Mouse (Mus musculus) embryonic facial prominence, embryonic 12.5 days (tissue): Measurements from ENCODE around the gene Gabbr2. TPM values are rescaled to one million over a fixed set of nuclear protein-coding genes. Genes with fewer than 3 reads are reported as not detected.

Source experiments
- ATAC-seq: fragments of 200-750 bp; cut with Nextera tagmentation; 2 replicates; pipeline ENCODE4 v1.8.0; 2017; ENCODE audit not compliant: insufficient number of reproducible peaks, insufficient read depth, low FRiP score, low TSS enrichment
- H3K27ac ChIP-seq: fragments of 300-500 bp; sonication (generic); 2 replicates; pipeline ENCODE4 v1.5.1; 2016; ENCODE audit warnings: mild to moderate bottlenecking
- H3K27me3 ChIP-seq: fragments of 300-500 bp; sonication (generic); 2 replicates; pipeline ENCODE4 v1.6.1; 2016; ENCODE audit warnings: mild to moderate bottlenecking, moderate library complexity
- H3K36me3 ChIP-seq: fragments of 300-500 bp; sonication (generic); 2 replicates; pipeline ENCODE4 v1.6.1; 2016; ENCODE audit warnings: mild to moderate bottlenecking
- H3K4me1 ChIP-seq: fragments of 300-500 bp; sonication (generic); 2 replicates; pipeline ENCODE4 v1.6.1; 2016
- H3K4me2 ChIP-seq: fragments of 300-500 bp; sonication (generic); replicated peaks from 2 replicates; pipeline ENCODE4 v1.6.1; 2016; ENCODE audit warnings: mild to moderate bottlenecking, moderate library complexity
- H3K4me3 ChIP-seq: fragments of 300-500 bp; sonication (generic); 2 replicates; pipeline ENCODE4 v1.5.1; 2016; ENCODE audit warnings: mild to moderate bottlenecking
- H3K9ac ChIP-seq: fragments of 300-500 bp; sonication (generic); 2 replicates; pipeline ENCODE4 v1.6.1; 2016; ENCODE audit warnings: mild to moderate bottlenecking, moderate library complexity
- H3K9me3 ChIP-seq: fragments of 300-500 bp; sonication (generic); 2 replicates; pipeline ENCODE4 v1.6.1; 2016; ENCODE audit warnings: mild to moderate bottlenecking, moderate library complexity
- WGBS: fragments of 180-500 bp; shearing (Covaris S2); methylation state at CpG from one replicate; pipeline ENCODE4 v1.1.7; 2016; 5-methylcytosine and 5-hydroxymethylcytosine counted together
- polyA plus RNA-seq: library from polyadenylated mRNA; unstranded; fragments of >200 nt; fragmentation: Nextera tagmentation; extraction: Ambion mirVana; gene quantifications from 2 replicates; pipeline ENCODE4 v1.2.1, GENCODE M21; 2016

Gabbr2 gene
- polyA plus RNA-seq, 1 experiment from 2014 or later: 0.35 TPM

- no peak overlapping the region for H3K9ac ChIP-seq
- H3K27ac ChIP-seq: no peak overlapping the region
- no peak for ATAC-seq
- H3K36me3 ChIP-seq: no peaks in the 10 kb centered on the region
- H3K27me3 ChIP-seq: peaks cover 34% of the 10 kb centered on the region
- no peak overlapping the region for H3K4me2 ChIP-seq
- no peaks in the 10 kb centered on the region for H3K9me3 ChIP-seq
- no peaks in the 10 kb centered on the region for H3K4me1 ChIP-seq
- WGBS: 75% methylated on average over 6 of the region's 6 CpGs
- H3K4me3 ChIP-seq: no peak overlapping the region
These were observed 374.3 kb downstream of the Gabbr2 start for GRCm38 (mm10) chr4:46617408-46617807.

DNA sequence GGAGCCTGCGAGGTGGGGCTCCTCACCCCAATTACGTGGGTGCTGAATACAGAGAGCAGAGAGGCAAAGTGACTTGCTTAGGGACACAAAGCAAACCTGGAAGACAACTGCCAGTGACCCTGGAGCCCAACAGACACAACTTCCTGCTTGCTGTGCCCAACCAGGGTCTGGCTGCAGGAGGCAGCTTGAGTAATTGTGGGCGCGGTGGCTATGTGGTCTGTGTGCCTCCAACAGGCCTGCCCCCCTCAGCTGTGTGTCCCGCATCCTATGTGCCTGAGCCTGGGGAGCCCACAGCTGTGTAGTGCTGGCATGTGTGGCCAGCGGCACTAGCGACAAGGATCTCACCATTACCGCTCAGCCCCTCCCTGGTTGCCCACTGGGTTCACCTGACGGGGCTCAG is 377.0 kb downstream of the Gabbr2 start:
- no peak for ATAC-seq
- H3K9ac ChIP-seq: no peak overlapping the region
- no peak overlapping the region for H3K27ac ChIP-seq
- H3K36me3 ChIP-seq: no peaks in the 10 kb centered on the region
- no peaks in the 10 kb centered on the region for H3K4me1 ChIP-seq
- no peak overlapping the region for H3K4me3 ChIP-seq
- no peak overlapping the region for H3K4me2 ChIP-seq
- 71% methylated on average over 9 of the region's 9 CpGs for WGBS
- 0 out of 2 replicates have a peak, but pooled peaks cover 16% of the 10 kb centered on the region for H3K27me3 ChIP-seq
- no peaks in the 10 kb centered on the region for H3K9me3 ChIP-seq

DNA sequence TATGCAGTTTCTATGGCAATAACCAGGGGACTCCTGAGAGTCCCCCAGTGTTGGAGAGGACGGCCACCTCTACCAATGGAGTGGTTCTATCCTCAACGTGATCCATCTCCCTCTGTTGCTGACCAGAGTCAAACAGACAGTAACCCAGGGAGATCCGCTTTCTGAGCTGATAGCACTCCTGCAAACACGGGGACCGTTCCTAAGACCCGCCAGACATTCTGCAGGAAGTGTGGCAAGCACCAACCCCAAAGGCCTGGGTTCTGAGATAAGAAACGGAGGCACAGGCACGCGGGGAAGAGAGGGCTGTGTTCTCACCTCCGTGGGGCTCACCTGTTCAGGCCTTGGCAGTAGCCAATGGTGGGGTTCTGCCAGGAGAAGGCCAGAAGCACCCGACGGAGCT is 378.1 kb downstream of the Gabbr2 start:
- H3K4me2 ChIP-seq: no peak overlapping the region
- 0 out of 2 replicates have a peak, but pooled peaks cover 16% of the 10 kb centered on the region for H3K27me3 ChIP-seq
- no peaks in the 10 kb centered on the region for H3K4me1 ChIP-seq
- 72% methylated on average over 12 of the region's 12 CpGs for WGBS
- no peak for ATAC-seq
- no peaks in the 10 kb centered on the region for H3K9me3 ChIP-seq
- no peaks in the 10 kb centered on the region for H3K36me3 ChIP-seq
- H3K4me3 ChIP-seq: no peak overlapping the region
- no peak overlapping the region for H3K27ac ChIP-seq
- H3K9ac ChIP-seq: no peak overlapping the region

Other genes with a start within 250 kb of the Gabbr2 start
- gene Anks6, start 65.6 kb upstream of the Gabbr2 start, polyA plus RNA-seq: 8.4 and 9.5 TPM in 2 replicates
- 3.6 and 4.9 TPM in 2 replicates for gene Galnt12, start 100.0 kb upstream of the Gabbr2 start, polyA plus RNA-seq
- gene Col15a1, start 216.3 kb upstream of the Gabbr2 start, polyA plus RNA-seq: 14.7 and 15.4 TPM in 2 replicates